Mouse (Mus musculus): Measurements from ENCODE around the gene Olfr524. TPM values are rescaled to one million over a fixed set of nuclear protein-coding genes. Genes with fewer than 3 reads are reported as not detected.

Gene Olfr524
- polyA plus RNA-seq, 1 experiment, result not detected

- no peak for TF ChIP-seq CTCF (IDR thresholded peaks at IDR 0.05; ENCODE audit: extremely low read depth, insufficient read depth, low read length)
- TF ChIP-seq POLR2A (IDR thresholded peaks at IDR 0.05; ENCODE audit: extremely low read depth, insufficient read depth, low read length), result no peak
- H3K27ac ChIP-seq (ENCODE audit: insufficient read depth, low read length), result no peak overlapping the region
- H3K4me1 ChIP-seq (ENCODE audit: control insufficient read depth, insufficient read depth, low read length), result no peaks in the 10 kb centered on the region
- H3K4me3 ChIP-seq (ENCODE audit: insufficient read depth, low read length), result no peak overlapping the region
These were observed 17.1 kb downstream of the Olfr524 start for GRCm38 (mm10) chr7:140188391-140189328.

- no peak for TF ChIP-seq CTCF (IDR thresholded peaks at IDR 0.05; ENCODE audit: extremely low read depth, insufficient read depth, low read length)
- no peak for TF ChIP-seq POLR2A (IDR thresholded peaks at IDR 0.05; ENCODE audit: extremely low read depth, insufficient read depth, low read length)
- Histone ChIP-seq H3K4me1 (ENCODE audit: control insufficient read depth, insufficient read depth, low read length) (no peaks in the 10 kb centered on the region), H3K4me3 (ENCODE audit: insufficient read depth, low read length) (no peak overlapping the region), H3K27ac (ENCODE audit: insufficient read depth, low read length) (no peak overlapping the region)
These were observed 17.9 kb downstream of the Olfr524 start for GRCm38 (mm10) chr7:140187721-140188390.

- no peaks in the 10 kb centered on the region for H3K4me1 ChIP-seq (ENCODE audit: control insufficient read depth, insufficient read depth, low read length)
- no peak overlapping the region for H3K4me3 ChIP-seq (ENCODE audit: insufficient read depth, low read length)
- TF ChIP-seq CTCF (IDR thresholded peaks at IDR 0.05; ENCODE audit: extremely low read depth, insufficient read depth, low read length), result peak; percentile 74
- TF ChIP-seq POLR2A (IDR thresholded peaks at IDR 0.05; ENCODE audit: extremely low read depth, insufficient read depth, low read length), result no peak
- no peak overlapping the region for H3K27ac ChIP-seq (ENCODE audit: insufficient read depth, low read length)
These were observed 18.8 kb downstream of the Olfr524 start for GRCm38 (mm10) chr7:140186646-140187620.

- no peak overlapping the region for H3K27ac ChIP-seq (ENCODE audit: insufficient read depth, low read length)
- TF ChIP-seq POLR2A (IDR thresholded peaks at IDR 0.05; ENCODE audit: extremely low read depth, insufficient read depth, low read length) (no peak), CTCF (IDR thresholded peaks at IDR 0.05; ENCODE audit: extremely low read depth, insufficient read depth, low read length) (no peak)
- no peaks in the 10 kb centered on the region for H3K4me1 ChIP-seq (ENCODE audit: control insufficient read depth, insufficient read depth, low read length)
- H3K4me3 ChIP-seq (ENCODE audit: insufficient read depth, low read length), result no peak overlapping the region
These were observed 21.6 kb downstream of the Olfr524 start for GRCm38 (mm10) chr7:140184206-140184605.

GRCm38 (mm10) chr7:140180692-140181091, 25.1 kb downstream of the Olfr524 start:
- TF ChIP-seq POLR2A (IDR thresholded peaks at IDR 0.05; ENCODE audit: extremely low read depth, insufficient read depth, low read length) (no peak), CTCF (IDR thresholded peaks at IDR 0.05; ENCODE audit: extremely low read depth, insufficient read depth, low read length) (no peak)
- Histone ChIP-seq H3K27ac (ENCODE audit: insufficient read depth, low read length) (no peak overlapping the region), H3K4me1 (ENCODE audit: control insufficient read depth, insufficient read depth, low read length) (no peaks in the 10 kb centered on the region), H3K4me3 (ENCODE audit: insufficient read depth, low read length) (no peak overlapping the region)

GRCm38 (mm10) chr7:140179176-140179575, 26.6 kb downstream of the Olfr524 start:
- H3K27ac ChIP-seq (ENCODE audit: insufficient read depth, low read length), result no peak overlapping the region
- H3K4me3 ChIP-seq (ENCODE audit: insufficient read depth, low read length), result no peak overlapping the region
- TF ChIP-seq POLR2A (IDR thresholded peaks at IDR 0.05; ENCODE audit: extremely low read depth, insufficient read depth, low read length) (no peak), CTCF (IDR thresholded peaks at IDR 0.05; ENCODE audit: extremely low read depth, insufficient read depth, low read length) (no peak)
- no peaks in the 10 kb centered on the region for H3K4me1 ChIP-seq (ENCODE audit: control insufficient read depth, insufficient read depth, low read length)

GRCm38 (mm10) chr7:140172936-140173335, 32.8 kb downstream of the Olfr524 start, which contains the start of gene Olfr523:
Gene Olfr523, plus strand, starts transcription at chr7:140173217.
- no peak within 1 kb of the TSS for H3K27ac ChIP-seq (ENCODE audit: insufficient read depth, low read length)
- no peak for TF ChIP-seq CTCF (IDR thresholded peaks at IDR 0.05; ENCODE audit: extremely low read depth, insufficient read depth, low read length)
- TF ChIP-seq POLR2A (IDR thresholded peaks at IDR 0.05; ENCODE audit: extremely low read depth, insufficient read depth, low read length), result no peak
- H3K4me3 ChIP-seq (ENCODE audit: insufficient read depth, low read length), result no peak within 1 kb of the TSS
- 0 out of 2 replicates have a peak, but pooled peaks cover 1% of the 10 kb centered on the region for H3K4me1 ChIP-seq (ENCODE audit: control insufficient read depth, insufficient read depth, low read length)

- H3K4me1 ChIP-seq (ENCODE audit: control insufficient read depth, insufficient read depth, low read length), result peaks cover 3% of the 10 kb centered on the region; the same call in 1 of the 2 replicates
- no peak overlapping the region for H3K27ac ChIP-seq (ENCODE audit: insufficient read depth, low read length)
- TF ChIP-seq CTCF (IDR thresholded peaks at IDR 0.05; ENCODE audit: extremely low read depth, insufficient read depth, low read length), result no peak
- no peak for TF ChIP-seq POLR2A (IDR thresholded peaks at IDR 0.05; ENCODE audit: extremely low read depth, insufficient read depth, low read length)
- H3K4me3 ChIP-seq (ENCODE audit: insufficient read depth, low read length), result no peak overlapping the region
These were observed 34.9 kb downstream of the Olfr524 start for GRCm38 (mm10) chr7:140170863-140171262.

GRCm38 (mm10) chr7:140169386-140169785, 36.4 kb downstream of the Olfr524 start:
- Histone ChIP-seq H3K27ac (ENCODE audit: insufficient read depth, low read length) (no peak overlapping the region), H3K4me1 (ENCODE audit: control insufficient read depth, insufficient read depth, low read length) (peaks cover 3% of the 10 kb centered on the region; the same call in 1 of the 2 replicates), H3K4me3 (ENCODE audit: insufficient read depth, low read length) (no peak overlapping the region)
- TF ChIP-seq CTCF (IDR thresholded peaks at IDR 0.05; ENCODE audit: extremely low read depth, insufficient read depth, low read length) (no peak), POLR2A (IDR thresholded peaks at IDR 0.05; ENCODE audit: extremely low read depth, insufficient read depth, low read length) (no peak)
